Mouse (Mus musculus): ENCODE results near the gene Slc30a7. TPM values are rescaled to one million over a fixed set of nuclear protein-coding genes. Genes with fewer than 3 reads are reported as not detected.

The Slc30a7 gene
- total RNA-seq, 2 experiments from 2014 or later = 5.7 to 5.8 TPM

DNA sequence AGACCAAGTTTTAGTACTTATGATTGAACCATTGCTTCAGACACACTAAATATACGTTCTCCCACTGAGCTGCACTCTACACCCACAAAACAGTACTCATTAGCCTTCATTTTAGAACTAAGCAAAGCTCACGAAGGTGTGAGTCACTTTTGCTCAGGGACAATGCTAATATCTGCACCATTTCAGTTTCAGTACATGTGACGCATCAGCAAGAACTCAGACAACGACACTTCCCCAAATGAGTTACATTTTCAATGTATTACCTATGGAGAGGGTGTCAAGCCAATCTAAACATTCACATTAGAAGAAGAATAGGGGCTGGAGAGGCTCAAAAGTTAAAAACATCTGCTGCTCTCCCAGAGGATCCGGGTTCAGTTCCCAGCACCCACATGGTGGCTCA lies 10.3 kb downstream of the Slc30a7 start:
- intact Hi-C loops (cut with DNase I) = no loop called here
- DNase-seq = no peak

- intact Hi-C loops (cut with DNase I) = no loop called here
These were observed 14.2 kb downstream of the Slc30a7 start for GRCm38 (mm10) chr3:115993025-115993424.

GRCm38 (mm10) chr3:115992588-115992987 lies 14.6 kb downstream of the Slc30a7 start:
- intact Hi-C loops (cut with DNase I) = no loop called here
- DNase-seq = no peak

More at GRCm38 (mm10) chr3:115993025-115993424, 14.2 kb downstream of the Slc30a7 start:
- DNase-seq = no peak

DNA sequence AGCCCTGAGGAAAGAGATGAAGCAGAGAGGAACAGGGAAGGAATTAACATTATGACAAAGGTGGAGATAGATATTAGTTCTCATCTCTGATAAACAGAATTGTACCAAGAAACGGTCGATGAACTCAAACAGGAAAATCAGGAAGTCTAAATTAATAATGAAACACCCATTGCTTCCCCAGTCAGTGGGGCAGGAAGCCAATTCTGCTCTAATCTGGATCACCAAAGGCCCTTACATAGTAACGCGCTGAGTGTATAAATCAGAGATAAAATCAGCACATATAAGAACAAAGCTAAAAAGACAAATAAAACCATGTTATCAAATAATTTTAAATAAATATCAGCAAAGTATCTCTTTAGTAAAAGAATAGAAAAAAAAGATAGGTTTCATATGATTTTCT lies 15.1 kb downstream of the Slc30a7 start:
- intact Hi-C loops (cut with DNase I) = no loop called here
- no peak for DNase-seq

DNA sequence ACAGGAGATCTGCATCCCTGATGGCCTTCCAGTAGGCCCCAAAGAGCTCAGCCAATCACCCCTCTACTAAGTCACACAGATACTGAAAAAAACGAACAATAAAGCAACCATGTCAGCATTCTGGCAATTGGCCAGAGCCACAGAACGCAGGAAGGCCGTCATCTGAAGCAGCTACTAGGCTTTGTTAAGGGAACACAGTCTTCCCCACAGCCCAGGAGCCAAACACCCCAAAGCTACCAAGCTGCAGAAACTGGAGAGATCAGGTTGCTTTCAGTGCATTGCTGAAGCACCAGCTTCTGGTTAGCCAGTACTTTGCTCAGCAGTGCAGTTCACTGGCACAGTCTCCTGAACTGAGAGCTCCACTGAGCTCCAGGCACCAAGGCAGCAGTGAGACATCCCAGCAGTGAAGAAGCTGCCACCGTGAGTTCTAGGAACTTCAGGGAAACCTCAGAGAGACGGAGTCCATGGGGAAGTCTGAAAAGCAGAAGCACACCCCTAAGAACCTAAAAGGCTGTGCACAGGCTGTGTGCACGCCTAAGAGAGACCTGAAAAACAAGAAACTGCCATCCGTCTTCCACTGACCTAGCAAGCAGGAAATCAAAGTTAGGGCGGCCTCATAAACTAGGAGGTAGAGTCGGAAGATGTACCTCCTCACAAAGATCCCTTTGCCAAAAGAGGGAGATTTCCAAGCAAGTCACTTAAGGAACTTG lies 21.9 kb downstream of the Slc30a7 start:
- DNase-seq = no peak
- intact Hi-C loops (cut with DNase I) = no loop called here

DNA sequence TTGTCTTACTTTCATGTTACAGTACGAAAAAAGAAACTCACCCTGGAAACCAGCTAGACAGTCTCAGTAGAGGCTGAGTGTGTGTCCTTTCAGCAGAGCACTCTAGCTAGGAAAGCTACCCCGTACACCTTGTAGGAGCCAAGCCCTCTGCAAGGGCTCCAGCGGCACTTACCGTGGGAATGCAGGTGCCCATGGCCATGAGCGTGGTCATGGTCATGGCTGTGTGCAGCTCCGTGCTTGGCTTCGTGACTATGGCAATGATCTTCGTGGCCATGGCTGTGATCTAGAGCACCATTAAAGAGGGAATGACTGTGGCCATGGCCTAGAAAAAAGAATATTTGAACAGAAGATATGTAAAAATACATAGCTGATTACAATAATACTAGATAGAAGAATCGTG lies 22.6 kb downstream of the Slc30a7 start:
- intact Hi-C loops (cut with DNase I) = loop anchor here (5.0 kb wide), 1 partner anchor 322 kb away; no protein-coding TSS in a partner anchor
- DNase-seq = no peak

DNA sequence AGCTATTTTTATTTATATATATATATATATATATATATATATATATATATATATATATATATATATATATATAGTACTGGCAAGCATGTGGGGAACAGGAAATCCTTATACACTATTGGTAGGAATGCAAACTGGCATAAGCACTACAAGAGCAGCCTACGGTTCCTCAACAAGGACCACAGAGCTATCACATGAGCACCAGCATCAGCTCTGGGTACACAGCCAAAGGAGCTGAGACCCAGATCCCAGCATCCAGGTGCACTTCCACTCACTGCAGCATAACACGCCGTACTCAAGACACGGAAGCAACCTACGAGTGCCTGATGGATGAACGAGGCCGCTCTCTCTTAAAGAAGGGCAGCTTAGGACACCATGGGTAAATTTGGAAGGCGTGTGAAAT lies 24.0 kb downstream of the Slc30a7 start:
- no peak for DNase-seq
- intact Hi-C loops (cut with DNase I) = loop anchor here (2.0 to 5.0 kb wide), 2 partner anchors 46 to 321 kb away; no protein-coding TSS in a partner anchor

GRCm38 (mm10) chr3:115979000-115979399 lies 28.2 kb downstream of the Slc30a7 start:
- intact Hi-C loops (cut with DNase I) = no loop called here
- DNase-seq = no peak

- no peak for DNase-seq
- intact Hi-C loops (cut with DNase I) = no loop called here
These were observed 32.2 kb downstream of the Slc30a7 start for GRCm38 (mm10) chr3:115974995-115975394.

DNA sequence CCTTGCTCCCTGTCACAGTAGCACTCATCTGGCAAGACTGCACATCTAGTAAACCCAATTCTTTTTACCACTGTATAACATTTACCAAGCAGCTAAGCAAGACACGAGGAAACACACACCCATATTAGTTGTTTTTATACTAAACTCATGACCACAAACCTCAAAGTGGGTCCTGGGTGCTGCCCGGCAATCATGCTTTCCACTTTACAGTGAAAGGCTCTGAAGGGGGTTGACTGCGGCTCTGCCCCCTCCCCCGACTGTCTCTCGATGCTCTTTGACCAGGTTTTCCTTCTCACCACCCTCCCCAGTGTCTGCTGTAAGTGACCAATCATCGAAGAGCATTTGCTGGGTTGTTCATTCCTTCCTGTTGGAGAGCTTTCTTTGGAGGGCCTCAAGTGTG lies 33.0 kb downstream of the Slc30a7 start:
- DNase-seq = no peak
- intact Hi-C loops (cut with DNase I) = no loop called here

- intact Hi-C loops (cut with DNase I) = no loop called here
- DNase-seq = no peak
These were observed 35.1 kb downstream of the Slc30a7 start for GRCm38 (mm10) chr3:115971891-115972646.

- intact Hi-C loops (cut with DNase I) = no loop called here
- DNase-seq = no peak
These were observed 36.0 kb downstream of the Slc30a7 start for GRCm38 (mm10) chr3:115971045-115971785.

DNA sequence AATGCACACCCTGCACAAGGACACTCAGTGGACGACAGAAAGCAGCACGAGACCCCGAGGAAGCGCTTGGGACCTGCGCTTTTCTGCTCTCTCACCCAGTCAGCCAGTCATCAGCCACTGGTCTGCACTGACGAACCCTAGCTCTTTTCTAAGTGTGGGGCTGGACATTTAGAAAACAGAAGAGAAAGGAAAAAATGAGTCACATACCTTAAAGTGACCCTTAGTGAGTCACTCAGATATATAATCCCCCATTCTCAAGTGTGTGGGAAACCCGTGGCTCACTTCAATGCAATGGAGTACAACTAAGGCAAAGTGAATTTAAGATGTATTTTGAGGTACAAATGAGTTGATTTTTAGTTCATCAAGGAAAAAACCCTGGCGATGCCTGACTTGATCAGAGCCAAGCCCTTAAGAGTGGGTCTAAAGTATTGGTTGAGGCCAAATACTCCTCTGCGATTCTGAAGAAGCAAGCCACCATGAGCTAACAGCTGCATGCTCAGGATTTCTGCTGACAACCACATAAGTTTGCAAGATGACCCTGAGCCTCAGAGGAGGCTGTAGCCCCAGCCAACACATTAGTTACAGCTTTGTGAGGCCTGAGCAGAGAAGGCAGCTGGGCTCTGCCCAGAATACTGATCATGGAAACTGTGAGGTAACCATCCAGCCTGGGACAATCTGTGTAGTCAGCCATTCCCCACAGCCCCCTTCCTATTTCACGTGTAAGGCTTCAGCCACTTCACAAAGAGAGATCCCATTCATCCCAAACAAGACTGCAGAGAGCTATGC lies 38.3 kb downstream of the Slc30a7 start:
- intact Hi-C loops (cut with DNase I) = no loop called here
- peak; percentile 25 to 35 for DNase-seq

- DNase-seq = no peak
These were observed 43.1 kb downstream of the Slc30a7 start for GRCm38 (mm10) chr3:115964071-115964470.

DNA sequence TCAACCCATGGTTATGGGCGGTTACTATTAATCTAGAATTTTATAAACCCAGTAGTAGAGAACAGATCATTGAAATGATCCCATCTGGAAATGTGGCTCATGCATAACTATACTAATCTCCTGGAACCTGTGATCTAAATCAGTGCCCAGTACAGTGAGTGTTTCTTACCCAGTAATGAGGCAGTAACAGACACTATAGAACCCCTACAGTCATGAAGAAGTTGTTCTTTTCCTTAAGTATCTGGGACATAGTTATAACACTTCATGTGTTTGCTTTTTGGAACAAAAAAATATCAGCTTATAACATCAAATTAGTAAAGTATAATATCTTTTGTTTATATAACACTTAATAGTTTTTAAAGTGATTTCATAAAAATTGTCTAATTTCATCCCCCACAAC lies 43.6 kb downstream of the Slc30a7 start:
- DNase-seq = no peak
- intact Hi-C loops (cut with DNase I) = no loop called here

More at GRCm38 (mm10) chr3:115964071-115964470, 43.1 kb downstream of the Slc30a7 start:
- intact Hi-C loops (cut with DNase I) = no loop called here

- DNase-seq = no peak
- intact Hi-C loops (cut with DNase I) = no loop called here
These were observed 45.2 kb downstream of the Slc30a7 start for GRCm38 (mm10) chr3:115962028-115962415.

DNA sequence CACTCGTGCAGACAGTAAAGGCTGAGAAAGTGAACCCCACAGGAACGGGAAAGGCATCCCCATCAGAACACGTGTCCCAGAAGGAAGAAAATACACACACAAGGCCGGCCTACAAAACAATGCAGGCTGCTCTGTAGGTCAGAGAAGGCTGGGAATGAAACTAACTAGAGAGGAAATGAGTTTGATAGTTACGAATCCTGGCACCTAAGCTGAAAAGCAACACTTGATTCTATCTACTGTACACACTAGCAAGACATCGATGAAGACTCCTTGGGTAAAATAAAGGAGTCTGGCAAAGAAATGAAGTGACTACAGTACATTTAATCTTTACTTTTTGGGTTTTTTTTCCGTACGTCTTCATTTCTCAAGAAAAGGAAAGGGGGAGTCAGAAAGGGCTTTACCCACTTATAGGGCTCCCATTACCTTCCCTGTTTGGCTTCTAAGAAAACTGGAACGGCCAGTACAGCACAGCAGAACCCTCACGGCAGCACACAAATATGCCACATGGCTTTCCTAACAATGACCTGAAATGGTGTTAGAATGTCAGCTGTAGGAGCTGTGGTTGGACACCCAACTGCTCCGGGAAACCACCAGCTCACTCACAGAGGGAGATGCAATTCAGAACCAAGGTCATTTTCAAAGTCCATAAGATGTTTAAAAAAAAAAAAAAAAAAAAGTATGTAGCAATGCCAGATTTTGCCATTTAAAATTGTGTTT lies 45.7 kb downstream of the Slc30a7 start:
- DNase-seq = no peak
- intact Hi-C loops (cut with DNase I) = no loop called here

DNA sequence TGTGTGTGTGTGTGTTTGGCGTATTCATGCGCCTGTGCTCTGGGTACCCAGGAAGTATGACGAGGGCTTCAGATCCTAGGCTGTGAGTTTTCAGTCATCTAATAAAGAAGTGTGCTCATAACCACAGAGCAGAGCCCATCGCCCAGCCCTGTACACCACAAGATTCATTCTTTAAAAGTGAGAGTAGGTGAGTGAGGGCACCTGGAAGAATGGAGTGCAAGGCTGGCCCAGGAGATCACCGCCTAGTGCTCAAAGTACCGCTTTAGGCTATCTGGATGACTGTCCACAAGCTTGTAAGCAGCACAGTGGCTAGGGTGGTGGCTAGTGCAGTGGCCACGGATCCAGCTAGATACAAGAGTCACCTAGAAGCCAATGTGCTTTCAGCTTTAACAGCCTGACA lies 50.0 kb downstream of the Slc30a7 start:
- intact Hi-C loops (cut with DNase I) = no loop called here
- no peak for DNase-seq

DNA sequence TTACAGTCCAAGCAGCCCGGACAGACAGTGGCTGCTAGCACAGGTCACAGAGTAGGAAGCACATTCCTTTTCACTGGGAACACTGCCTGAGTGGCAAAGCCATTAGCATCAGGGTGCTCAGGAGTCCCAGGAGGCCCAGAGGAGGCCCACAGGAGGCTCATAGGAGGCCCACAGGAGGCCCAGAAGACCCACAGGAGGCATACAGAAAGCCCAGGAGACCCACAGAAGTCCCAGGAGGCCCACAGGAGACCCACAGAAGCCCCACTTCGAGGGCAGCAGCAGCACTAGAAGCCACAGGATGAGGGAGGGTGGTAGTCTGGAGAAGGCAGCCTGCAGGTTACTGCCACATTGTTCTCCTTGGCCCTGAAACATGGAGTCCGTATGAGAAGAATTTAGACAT lies 54.1 kb downstream of the Slc30a7 start:
- no peak for DNase-seq
- intact Hi-C loops (cut with DNase I) = no loop called here

DNA sequence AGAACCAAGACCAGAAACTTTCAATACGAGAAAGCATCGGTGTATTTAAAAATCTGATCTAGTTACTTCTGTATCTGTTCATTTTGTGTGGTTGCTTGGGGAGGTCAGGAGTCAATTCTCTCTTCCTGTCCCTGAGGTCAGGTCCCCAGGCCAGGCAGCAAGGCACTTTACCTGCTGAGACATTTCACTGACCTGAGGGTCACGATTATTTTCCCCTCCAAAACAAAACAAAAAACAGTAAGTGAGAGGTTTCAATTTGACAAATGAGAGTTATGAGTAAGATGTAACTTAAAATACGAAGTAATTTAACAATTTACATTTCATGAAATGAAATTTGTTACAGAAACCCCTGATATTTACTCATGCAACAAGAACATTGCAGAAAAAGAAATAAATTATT lies 54.9 kb downstream of the Slc30a7 start:
- no peak for DNase-seq
- intact Hi-C loops (cut with DNase I) = no loop called here

Measured in gastrocnemius, postnatal 36 days (tissue).